Mouse (Mus musculus): Measurements from ENCODE around the gene Slc12a3. TPM values are rescaled to one million over a fixed set of nuclear protein-coding genes. Genes with fewer than 3 reads are reported as not detected.
A peak's percentile ranks its signal among the peaks of the same experiment; 100 is the strongest.

Slc12a3 gene
- polyA plus RNA-seq, 1 experiment from 2014 or later: not detected

DNA sequence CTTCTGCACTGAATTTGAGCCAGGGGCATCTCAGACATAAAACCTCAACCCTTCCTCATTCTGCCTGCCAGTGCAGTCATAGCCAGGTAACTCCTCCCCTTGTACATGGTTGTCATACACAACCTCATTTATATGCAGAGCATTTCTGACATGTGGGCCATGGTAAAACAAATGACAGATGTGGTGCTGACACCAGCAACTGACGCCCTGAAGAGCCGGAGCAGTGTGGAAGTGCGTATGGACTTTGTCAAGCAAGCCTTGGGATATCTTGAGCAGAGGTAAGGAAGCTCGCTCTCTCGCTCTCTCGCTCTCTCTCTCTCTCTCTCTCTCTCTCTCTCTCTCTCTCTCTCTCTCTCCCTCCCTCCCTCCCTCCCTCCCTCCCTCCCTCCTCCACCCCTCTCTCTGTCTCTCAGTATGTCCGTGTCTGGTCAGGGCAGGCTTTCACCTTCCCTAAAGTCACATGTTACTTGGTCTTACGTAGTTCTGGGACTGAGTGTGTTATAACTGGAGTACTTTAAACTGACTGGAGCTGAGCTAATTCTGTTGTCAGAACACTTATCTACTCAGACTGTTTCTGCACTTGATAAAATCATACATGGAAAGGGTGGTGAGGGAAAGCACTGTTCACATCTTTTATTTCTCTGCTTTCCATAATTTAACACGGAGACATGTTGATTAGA, 32.5 kb upstream of the Slc12a3 start:
- Histone ChIP-seq H3K4me3 (ENCODE audit: low read depth, low read length) (no peak overlapping the region), H3K27me3 (ENCODE audit: control insufficient read depth, insufficient read depth, low read length) (no peaks in the 10 kb centered on the region), H3K27ac (ENCODE audit: low read length) (peak overlapping the region; percentile 11; the same call in 1 of the 2 replicates), H3K4me1 (ENCODE audit: control insufficient read depth, insufficient read depth, low read length) (no peaks in the 10 kb centered on the region), H3K9me3 (ENCODE audit: control insufficient read depth, low read depth, low read length) (no peaks in the 10 kb centered on the region), H3K36me3 (ENCODE audit: control insufficient read depth, insufficient read depth, low read length) (peaks cover 5% of the 10 kb centered on the region; the same call in 1 of the 2 replicates), H3K9ac (replicated peaks; ENCODE audit: low read depth, low read length) (no peak overlapping the region), H3K4me2 (replicated peaks; ENCODE audit: low read depth, low read length) (no peak overlapping the region)
- no peak for ATAC-seq (ENCODE audit: insufficient number of reproducible peaks, insufficient read depth, low FRiP score, low read depth)
- WGBS: 58% methylated on average over 9 of the region's 9 CpGs

- Histone ChIP-seq H3K27me3 (ENCODE audit: control insufficient read depth, insufficient read depth, low read length) (no peaks in the 10 kb centered on the region), H3K4me2 (replicated peaks; ENCODE audit: low read depth, low read length) (no peak overlapping the region), H3K4me1 (ENCODE audit: control insufficient read depth, insufficient read depth, low read length) (no peaks in the 10 kb centered on the region), H3K9me3 (ENCODE audit: control insufficient read depth, low read depth, low read length) (no peaks in the 10 kb centered on the region), H3K36me3 (ENCODE audit: control insufficient read depth, insufficient read depth, low read length) (peaks cover 5% of the 10 kb centered on the region; the same call in 1 of the 2 replicates), H3K27ac (ENCODE audit: low read length) (peak overlapping the region; percentile 11; the same call in 1 of the 2 replicates), H3K9ac (replicated peaks; ENCODE audit: low read depth, low read length) (no peak overlapping the region), H3K4me3 (ENCODE audit: low read depth, low read length) (no peak overlapping the region)
- 78% methylated on average over 6 of the region's 6 CpGs for WGBS
- no peak for ATAC-seq (ENCODE audit: insufficient number of reproducible peaks, insufficient read depth, low FRiP score, low read depth)
These were observed 31.9 kb upstream of the Slc12a3 start for GRCm38 (mm10) chr8:94297101-94297500.

DNA sequence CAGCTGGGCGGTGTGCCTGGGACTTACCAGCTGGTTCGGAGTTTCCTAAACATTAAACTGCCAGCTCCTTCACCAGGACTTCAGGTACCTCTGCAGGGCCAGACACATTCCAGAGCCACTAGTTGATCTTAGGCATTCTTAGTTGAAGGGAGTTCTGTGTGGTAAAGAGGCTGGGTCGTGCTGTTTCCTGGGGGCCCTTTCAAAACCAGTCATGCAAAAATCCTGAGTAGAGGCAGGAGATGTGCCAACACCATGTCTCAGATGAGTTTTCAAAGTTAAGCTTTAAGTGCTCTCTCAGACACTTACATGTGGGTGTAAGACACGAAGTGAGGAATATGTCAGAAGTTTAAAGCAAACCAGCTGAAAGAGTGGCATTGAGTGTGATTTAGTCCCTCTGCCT, 28.2 kb upstream of the Slc12a3 start:
- Histone ChIP-seq H3K4me2 (replicated peaks; ENCODE audit: low read depth, low read length) (no peak overlapping the region), H3K9ac (replicated peaks; ENCODE audit: low read depth, low read length) (no peak overlapping the region), H3K27ac (ENCODE audit: low read length) (no peak overlapping the region), H3K36me3 (ENCODE audit: control insufficient read depth, insufficient read depth, low read length) (peaks cover 19% of the 10 kb centered on the region), H3K4me1 (ENCODE audit: control insufficient read depth, insufficient read depth, low read length) (no peaks in the 10 kb centered on the region), H3K27me3 (ENCODE audit: control insufficient read depth, insufficient read depth, low read length) (no peaks in the 10 kb centered on the region), H3K4me3 (ENCODE audit: low read depth, low read length) (no peak overlapping the region), H3K9me3 (ENCODE audit: control insufficient read depth, low read depth, low read length) (no peaks in the 10 kb centered on the region)
- 73% methylated on average over 4 of the region's 4 CpGs for WGBS
- no peak for ATAC-seq (ENCODE audit: insufficient number of reproducible peaks, insufficient read depth, low FRiP score, low read depth)

GRCm38 (mm10) chr8:94304412-94304811, 24.6 kb upstream of the Slc12a3 start:
- Histone ChIP-seq H3K36me3 (ENCODE audit: control insufficient read depth, insufficient read depth, low read length) (peaks cover 23% of the 10 kb centered on the region), H3K4me1 (ENCODE audit: control insufficient read depth, insufficient read depth, low read length) (no peaks in the 10 kb centered on the region)
- WGBS: 95% methylated on average over 2 of the region's 2 CpGs

DNA sequence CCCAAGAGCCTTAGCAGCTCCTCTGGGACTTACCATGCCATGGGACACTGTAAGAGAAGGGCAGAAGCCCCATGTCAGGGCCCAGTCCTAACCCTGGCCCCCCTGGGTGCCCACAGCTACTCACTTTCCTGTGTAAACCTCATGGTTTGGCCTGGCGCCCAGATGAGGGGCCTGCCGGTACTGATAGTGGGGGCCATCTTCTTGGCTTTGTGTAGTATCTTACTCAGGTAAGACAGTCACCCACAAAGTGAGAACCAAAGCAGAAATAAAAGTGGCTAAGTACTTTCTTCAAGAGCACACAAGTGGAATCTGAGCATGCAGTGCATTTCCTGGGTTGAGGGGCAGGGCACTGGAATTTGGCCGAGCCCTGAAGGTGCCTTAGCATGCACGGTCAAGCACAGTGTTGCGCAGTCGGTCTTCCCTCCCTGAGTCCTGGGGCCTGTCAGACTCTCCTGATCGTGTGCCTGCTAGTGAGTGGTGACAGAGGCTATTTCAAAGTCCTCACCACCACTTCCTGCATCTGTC, 21.9 kb upstream of the Slc12a3 start:
- Histone ChIP-seq H3K4me2 (replicated peaks; ENCODE audit: low read depth, low read length) (no peak overlapping the region), H3K36me3 (ENCODE audit: control insufficient read depth, insufficient read depth, low read length) (peaks cover 24% of the 10 kb centered on the region)
- 69% methylated on average over 7 of the region's 7 CpGs for WGBS

More at GRCm38 (mm10) chr8:94304412-94304811, 24.6 kb upstream of the Slc12a3 start:
- Histone ChIP-seq H3K4me3 (ENCODE audit: low read depth, low read length) (no peak overlapping the region), H3K9ac (replicated peaks; ENCODE audit: low read depth, low read length) (no peak overlapping the region), H3K27ac (ENCODE audit: low read length) (no peak overlapping the region), H3K9me3 (ENCODE audit: control insufficient read depth, low read depth, low read length) (no peaks in the 10 kb centered on the region), H3K27me3 (ENCODE audit: control insufficient read depth, insufficient read depth, low read length) (no peaks in the 10 kb centered on the region), H3K4me2 (replicated peaks; ENCODE audit: low read depth, low read length) (no peak overlapping the region)
- ATAC-seq (ENCODE audit: insufficient number of reproducible peaks, insufficient read depth, low FRiP score, low read depth): no peak

DNA sequence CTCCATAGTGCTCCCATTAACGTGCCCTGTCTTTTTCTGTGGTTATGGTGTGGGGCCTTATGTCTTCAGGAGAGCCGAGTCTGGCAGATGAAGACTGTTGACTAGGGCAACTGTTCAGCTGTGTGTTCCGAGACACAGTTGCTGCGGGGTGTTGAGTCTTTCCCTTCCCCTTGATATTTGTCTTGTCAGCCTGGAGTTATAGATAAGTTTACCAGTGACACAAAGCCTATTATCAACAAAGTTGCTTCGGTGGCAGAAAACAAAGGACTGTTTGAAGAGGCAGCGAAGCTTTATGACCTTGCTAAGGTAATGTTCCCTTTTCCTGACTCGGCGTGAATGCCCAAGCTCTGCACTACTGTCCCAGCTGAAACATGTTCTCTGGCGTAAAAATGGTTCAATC, 21.3 kb upstream of the Slc12a3 start:
- H3K9ac ChIP-seq (replicated peaks; ENCODE audit: low read depth, low read length): no peak overlapping the region
- H3K4me3 ChIP-seq (ENCODE audit: low read depth, low read length): no peak overlapping the region
- no peak overlapping the region for H3K27ac ChIP-seq (ENCODE audit: low read length)
- H3K4me2 ChIP-seq (replicated peaks; ENCODE audit: low read depth, low read length): no peak overlapping the region
- H3K9me3 ChIP-seq (ENCODE audit: control insufficient read depth, low read depth, low read length): no peaks in the 10 kb centered on the region
- no peaks in the 10 kb centered on the region for H3K27me3 ChIP-seq (ENCODE audit: control insufficient read depth, insufficient read depth, low read length)
- no peak for ATAC-seq (ENCODE audit: insufficient number of reproducible peaks, insufficient read depth, low FRiP score, low read depth)
- H3K4me1 ChIP-seq (ENCODE audit: control insufficient read depth, insufficient read depth, low read length): no peaks in the 10 kb centered on the region
- H3K36me3 ChIP-seq (ENCODE audit: control insufficient read depth, insufficient read depth, low read length): peaks cover 21% of the 10 kb centered on the region
- WGBS: 73% methylated on average over 9 of the region's 9 CpGs

More for the DNA sequence above, 21.9 kb upstream of the Slc12a3 start:
- Histone ChIP-seq H3K9me3 (ENCODE audit: control insufficient read depth, low read depth, low read length) (no peaks in the 10 kb centered on the region), H3K9ac (replicated peaks; ENCODE audit: low read depth, low read length) (no peak overlapping the region), H3K27ac (ENCODE audit: low read length) (no peak overlapping the region), H3K4me3 (ENCODE audit: low read depth, low read length) (no peak overlapping the region), H3K27me3 (ENCODE audit: control insufficient read depth, insufficient read depth, low read length) (no peaks in the 10 kb centered on the region), H3K4me1 (ENCODE audit: control insufficient read depth, insufficient read depth, low read length) (no peaks in the 10 kb centered on the region)
- no peak for ATAC-seq (ENCODE audit: insufficient number of reproducible peaks, insufficient read depth, low FRiP score, low read depth)

GRCm38 (mm10) chr8:94314069-94314468, 14.9 kb upstream of the Slc12a3 start:
- H3K4me1 ChIP-seq (ENCODE audit: control insufficient read depth, insufficient read depth, low read length): no peaks in the 10 kb centered on the region
- H3K9ac ChIP-seq (replicated peaks; ENCODE audit: low read depth, low read length): no peak overlapping the region
- WGBS: 64% methylated on average over 2 of the region's 2 CpGs
- H3K4me2 ChIP-seq (replicated peaks; ENCODE audit: low read depth, low read length): no peak overlapping the region
- ATAC-seq (ENCODE audit: insufficient number of reproducible peaks, insufficient read depth, low FRiP score, low read depth): no peak
- peaks cover 7% of the 10 kb centered on the region for H3K36me3 ChIP-seq (ENCODE audit: control insufficient read depth, insufficient read depth, low read length)
- H3K27me3 ChIP-seq (ENCODE audit: control insufficient read depth, insufficient read depth, low read length): no peaks in the 10 kb centered on the region
- H3K27ac ChIP-seq (ENCODE audit: low read length): no peak overlapping the region
- H3K9me3 ChIP-seq (ENCODE audit: control insufficient read depth, low read depth, low read length): no peaks in the 10 kb centered on the region
- H3K4me3 ChIP-seq (ENCODE audit: low read depth, low read length): no peak overlapping the region

GRCm38 (mm10) chr8:94317249-94317648, 11.8 kb upstream of the Slc12a3 start:
- H3K27ac ChIP-seq (ENCODE audit: low read length): no peak overlapping the region
- H3K4me1 ChIP-seq (ENCODE audit: control insufficient read depth, insufficient read depth, low read length): no peaks in the 10 kb centered on the region
- peaks cover 4% of the 10 kb centered on the region; the same call in 1 of the 2 replicates for H3K36me3 ChIP-seq (ENCODE audit: control insufficient read depth, insufficient read depth, low read length)
- H3K4me3 ChIP-seq (ENCODE audit: low read depth, low read length): no peak overlapping the region
- WGBS: 93% methylated on average over 2 of the region's 2 CpGs
- no peak for ATAC-seq (ENCODE audit: insufficient number of reproducible peaks, insufficient read depth, low FRiP score, low read depth)
- no peaks in the 10 kb centered on the region for H3K27me3 ChIP-seq (ENCODE audit: control insufficient read depth, insufficient read depth, low read length)
- no peak overlapping the region for H3K4me2 ChIP-seq (replicated peaks; ENCODE audit: low read depth, low read length)
- no peak overlapping the region for H3K9ac ChIP-seq (replicated peaks; ENCODE audit: low read depth, low read length)
- H3K9me3 ChIP-seq (ENCODE audit: control insufficient read depth, low read depth, low read length): no peaks in the 10 kb centered on the region
